Mouse (Mus musculus) cerebral cortex, adult 2 months (tissue): Measurements from ENCODE around the gene Srrm4.

ENCODE experiments used
- WGBS: fragments of 180-500 bp; shearing (Covaris S2); methylation state at CpG from one replicate; pipeline ENCODE4 v1.1.7; 2018; 5-methylcytosine and 5-hydroxymethylcytosine counted together

Gene Srrm4

GRCm38 (mm10) chr5:116442697-116443458 is 148.7 kb downstream of the Srrm4 start:
- 55% methylated on average over 7 of the region's 7 CpGs for WGBS

GRCm38 (mm10) chr5:116440251-116440650 is 151.4 kb downstream of the Srrm4 start:
- 17% methylated on average over 4 of the region's 4 CpGs for WGBS

DNA sequence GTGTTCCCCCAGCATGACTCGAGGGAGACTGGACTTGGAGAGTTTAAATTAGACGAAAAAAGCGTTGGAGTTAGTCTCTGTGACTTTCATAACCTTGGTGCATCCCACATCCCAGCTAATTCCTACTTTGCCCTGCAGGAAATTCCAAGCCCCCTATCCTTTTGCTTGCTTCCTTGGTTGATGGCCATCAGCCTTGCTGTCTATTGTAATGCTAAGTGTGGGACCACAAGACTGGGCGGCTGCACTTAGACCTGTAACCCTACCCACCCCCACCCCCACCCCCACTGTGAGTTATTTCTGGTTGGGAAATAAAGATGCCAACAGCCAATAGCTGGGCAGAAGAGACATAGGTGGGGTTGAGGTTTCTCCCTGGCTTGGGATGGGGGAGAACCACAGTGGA is 153.3 kb downstream of the Srrm4 start:
- 57% methylated on average over 4 of the region's 4 CpGs for WGBS

GRCm38 (mm10) chr5:116434976-116435850 is 156.4 kb downstream of the Srrm4 start:
- WGBS: 44% methylated on average over 13 of the region's 13 CpGs

DNA sequence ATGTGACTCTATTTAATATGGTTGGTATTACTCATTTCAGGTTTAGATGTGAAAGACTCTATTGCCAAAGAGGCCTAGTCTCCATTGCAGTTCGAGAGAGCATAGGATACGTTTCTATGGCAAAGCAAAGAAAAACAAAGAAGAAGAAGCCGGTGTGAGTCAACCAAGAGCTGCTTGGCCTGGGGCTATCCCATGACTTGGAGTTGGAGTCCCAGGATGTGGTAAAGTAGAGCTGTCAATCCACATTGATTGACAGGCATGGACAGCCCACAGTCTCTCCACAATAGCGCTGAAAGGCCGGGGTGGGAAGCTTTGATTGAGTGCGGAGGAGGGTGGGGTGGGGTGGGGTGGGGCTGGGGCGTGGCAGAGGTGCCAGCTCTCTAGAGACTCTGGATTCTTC is 158.7 kb downstream of the Srrm4 start:
- 77% methylated on average over 7 of the region's 7 CpGs for whole genome bisulfite sequencing

- 90% methylated on average over 2 of the region's 2 CpGs for WGBS
These were observed 164.9 kb downstream of the Srrm4 start for GRCm38 (mm10) chr5:116426701-116427100.

DNA sequence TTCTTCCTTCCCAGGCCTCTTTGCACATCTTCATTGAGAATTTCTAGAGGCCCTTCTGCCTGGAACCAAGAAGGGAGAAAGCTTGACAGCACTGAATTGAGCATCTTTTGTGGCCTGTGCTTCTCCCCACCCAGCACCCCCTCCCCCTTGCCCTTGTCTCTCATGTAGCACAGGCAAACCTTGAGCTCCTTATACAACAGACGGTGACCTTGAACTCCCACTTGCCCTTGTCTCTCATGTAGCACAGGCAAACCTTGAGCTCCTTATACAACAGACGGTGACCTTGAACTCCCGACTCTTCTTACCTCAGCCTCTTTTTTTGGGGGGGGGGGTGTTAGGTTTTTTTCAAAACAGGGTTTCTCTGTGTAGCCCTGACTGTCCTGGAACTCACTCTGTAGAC is 165.9 kb downstream of the Srrm4 start:
- WGBS: 96% methylated on average over 3 of the region's 3 CpGs

DNA sequence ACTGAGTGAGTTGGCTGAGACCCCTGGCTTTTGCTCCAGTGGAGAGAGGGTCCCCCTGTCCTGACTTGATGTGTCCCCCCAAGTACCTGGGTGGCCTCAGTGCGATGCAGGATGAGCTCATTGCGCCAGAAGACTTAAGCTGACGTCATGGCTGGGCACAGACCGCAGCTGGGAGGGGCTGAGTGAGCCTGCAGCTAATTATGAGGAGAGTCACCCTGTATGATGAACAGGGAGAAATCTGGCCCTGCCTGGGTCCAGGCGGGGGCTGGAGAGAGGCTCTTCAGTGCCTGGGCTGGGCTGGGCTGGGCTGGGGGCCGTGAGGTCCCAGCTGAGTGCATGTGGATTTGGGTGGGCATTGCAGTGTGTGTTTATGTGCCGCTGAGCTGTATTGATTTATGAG is 166.3 kb downstream of the Srrm4 start:
- 58% methylated on average over 7 of the region's 7 CpGs for WGBS

GRCm38 (mm10) chr5:116423746-116424145 is 167.9 kb downstream of the Srrm4 start:
- 93% methylated on average over 8 of the region's 8 CpGs for WGBS

DNA sequence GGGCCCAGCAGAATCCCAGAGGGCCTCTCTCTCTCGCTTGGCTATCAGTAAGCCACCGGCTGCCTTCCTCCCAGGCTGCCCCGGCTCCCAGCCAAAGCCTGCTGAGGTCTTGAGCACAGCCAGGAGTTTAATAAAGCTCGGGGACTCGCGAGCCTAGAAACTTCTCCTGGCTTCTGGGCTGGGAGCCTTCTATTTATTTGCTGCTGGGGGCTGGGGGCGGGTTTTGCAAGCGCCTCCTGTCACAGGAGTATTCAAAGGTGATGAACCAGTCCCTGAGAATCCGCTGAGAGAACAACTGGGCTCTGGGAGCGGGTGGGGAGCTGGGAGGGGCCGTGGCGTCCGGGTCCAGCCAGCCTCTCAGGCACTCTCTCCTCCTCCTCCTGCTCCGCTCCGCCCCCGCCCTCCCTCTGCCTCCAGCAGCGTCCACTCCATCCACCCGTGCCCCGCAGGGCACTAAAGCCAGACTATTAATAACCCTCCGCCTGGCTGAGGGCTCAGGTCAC is 168.9 kb downstream of the Srrm4 start, which contains the start of gene Hspb8:
Gene Hspb8 (minus strand): TSS at position 166 of the 503 bp plus-strand sequence.
- WGBS: 8% methylated on average over 18 of the region's 20 CpGs

- 53% methylated on average over 22 of the region's 22 CpGs for WGBS
These were observed 169.7 kb downstream of the Srrm4 start for GRCm38 (mm10) chr5:116421791-116422481.

- 34% methylated on average over 6 of the region's 6 CpGs for WGBS
These were observed 170.8 kb downstream of the Srrm4 start for GRCm38 (mm10) chr5:116420759-116421225.

DNA sequence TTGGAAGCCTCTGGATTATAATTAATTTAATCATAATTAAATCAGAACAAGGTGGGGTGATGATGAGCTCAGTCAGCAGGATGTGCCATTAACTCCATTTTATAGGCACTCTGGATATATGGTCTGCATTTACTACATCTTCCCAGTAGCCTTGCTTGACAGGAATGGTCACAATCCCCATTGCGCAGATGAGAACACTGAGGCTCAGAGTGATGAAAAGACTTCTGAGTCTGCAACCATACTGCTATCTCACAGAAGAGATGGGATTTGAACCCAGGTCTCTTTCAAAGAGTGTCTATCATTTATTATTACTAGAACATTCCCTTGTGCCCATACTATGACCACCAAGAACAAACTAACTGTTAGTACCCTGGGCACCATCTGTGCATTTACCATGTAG is 171.4 kb downstream of the Srrm4 start:
- WGBS: 100% methylated on average over 1 of the region's 1 CpGs

GRCm38 (mm10) chr5:116419322-116420045 is 172.1 kb downstream of the Srrm4 start:
- WGBS: 50% methylated on average over 6 of the region's 6 CpGs

GRCm38 (mm10) chr5:116416208-116416607 is 175.4 kb downstream of the Srrm4 start:
- 49% methylated on average over 5 of the region's 5 CpGs for WGBS

GRCm38 (mm10) chr5:116409689-116410590 is 181.7 kb downstream of the Srrm4 start:
- WGBS: 28% methylated on average over 16 of the region's 16 CpGs

- 83% methylated on average over 9 of the region's 9 CpGs for WGBS
These were observed 182.7 kb downstream of the Srrm4 start for GRCm38 (mm10) chr5:116408965-116409364.

DNA sequence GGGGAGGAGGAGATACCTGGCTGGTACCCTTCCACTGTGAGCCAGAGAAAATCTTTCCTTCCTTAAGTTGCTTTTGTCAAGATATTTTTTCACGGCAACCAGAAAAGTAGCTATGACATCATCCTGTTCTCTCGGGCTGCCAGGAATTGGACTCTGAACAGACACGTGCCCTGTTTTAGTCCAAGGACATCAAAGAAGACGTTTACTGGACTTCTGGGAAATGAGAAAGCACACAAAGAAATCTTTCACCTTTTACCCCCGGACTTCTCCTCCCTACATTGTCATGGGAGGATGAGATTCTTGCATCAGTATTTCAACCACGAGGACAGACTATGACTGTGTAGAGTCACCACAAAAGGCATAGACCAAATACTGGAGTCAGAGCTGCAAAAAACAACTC is 183.7 kb downstream of the Srrm4 start:
- 18% methylated on average over 6 of the region's 6 CpGs for WGBS

DNA sequence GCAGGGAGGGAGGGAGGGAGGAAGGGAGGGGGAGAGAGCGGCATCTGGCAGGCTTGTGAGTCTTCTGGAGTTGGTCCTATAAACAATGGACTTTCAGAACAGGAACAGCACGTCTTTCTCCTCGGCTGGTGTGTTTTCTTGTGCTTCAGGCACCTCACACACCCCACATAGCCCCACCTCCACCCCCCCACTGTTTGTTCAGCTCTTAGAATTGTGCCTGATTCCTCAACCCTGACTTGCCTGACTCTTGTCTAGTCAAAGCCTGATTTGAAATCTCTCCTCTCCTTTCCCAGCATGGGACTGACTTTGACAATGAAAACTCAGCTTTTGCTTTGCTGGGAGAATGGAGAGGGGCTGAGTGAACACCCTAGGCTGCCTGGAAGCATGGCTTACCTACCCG is 184.3 kb downstream of the Srrm4 start:
- WGBS: 28% methylated on average over 4 of the region's 4 CpGs

DNA sequence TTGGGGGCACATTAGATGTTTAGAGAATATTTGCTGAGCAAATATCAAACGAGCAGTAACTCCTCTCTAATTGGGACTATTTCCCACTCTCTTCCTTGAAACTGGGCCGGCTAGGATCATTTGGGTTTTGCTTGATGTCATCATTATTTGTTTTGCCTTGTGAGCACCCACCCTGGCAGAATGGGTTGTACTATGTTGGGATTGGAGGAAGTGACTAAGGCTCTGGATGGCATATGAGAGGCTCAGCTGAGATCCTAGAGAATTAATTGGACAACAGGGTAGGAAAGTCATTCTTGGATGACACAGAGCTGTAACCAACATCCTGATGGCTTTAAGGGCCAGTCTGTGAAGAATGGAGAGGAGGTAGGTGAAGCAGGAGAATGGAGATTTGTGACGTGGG is 185.1 kb downstream of the Srrm4 start:
- WGBS: 75% methylated on average over 3 of the region's 3 CpGs
